Mouse (Mus musculus) lung, postnatal 0 days (tissue): ENCODE measurements at regions not wholly inside any gene's neighbourhood (a gene's known extent, or its start where the extent isn't known, plus 50 kb on each side); places are given as distances from the start of the nearest gene placed in this dataset.

Source experiments
- CTCF ChIP-seq: IDR thresholded peaks from 2 replicates; pipeline ENCODE4 v1.5.1; 2016; ENCODE audit warnings: antibody characterized with exemption, mild to moderate bottlenecking
- EP300 ChIP-seq: IDR thresholded peaks from 2 replicates; pipeline ENCODE4 v1.6.1; 2016; ENCODE audit warnings: antibody characterized with exemption, mild to moderate bottlenecking, control low read depth

- TF ChIP-seq CTCF (no peak), EP300 (no peak)
Observed at GRCm38 (mm10) chr3:49502351-49502750, 254.8 kb downstream of the Pcdh18 start.
